Mouse (Mus musculus): Measurements from ENCODE around the gene Ifna15. TPM values are rescaled to one million over a fixed set of nuclear protein-coding genes. Genes with fewer than 3 reads are reported as not detected.

Gene Ifna15
- not detected for total RNA-seq (2023)

GRCm38 (mm10) chr4:88558145-88558544, at the start of gene Ifna15:
Gene Ifna15 (minus strand): TSS chr4:88558245.

GRCm38 (mm10) chr4:88603276-88603675, 45.2 kb upstream of the Ifna15 start, which contains the start of gene Ifna12:
Gene Ifna12 (minus strand): TSS chr4:88603376.

GRCm38 (mm10) chr4:88592285-88592684, 34.2 kb upstream of the Ifna15 start, which contains the start of gene Ifna9:
Gene Ifna9 (minus strand): TSS chr4:88592385.

DNA sequence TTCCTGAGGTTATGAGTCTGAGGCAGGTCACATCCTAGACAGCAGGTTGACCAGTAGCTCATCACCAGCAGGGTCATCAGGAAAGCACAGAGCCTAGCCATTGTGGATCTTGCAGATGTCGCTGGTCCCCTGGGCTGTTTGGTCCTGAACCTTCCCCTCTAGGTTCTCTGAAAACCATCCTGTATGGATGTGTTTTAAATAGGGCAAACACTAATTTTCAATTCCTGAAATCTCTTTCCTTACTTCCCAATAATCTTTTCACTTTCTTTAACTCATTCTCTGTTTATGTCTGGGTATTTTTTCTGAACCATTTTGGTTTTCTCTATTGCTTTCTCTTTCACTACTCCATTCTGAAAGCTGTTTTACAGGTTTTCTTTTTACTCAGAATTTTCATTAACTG, 13.7 kb upstream of the Ifna15 start, which contains the start of gene Ifna14:
Gene Ifna14, minus strand, starts transcription at position 101 of the 400 bp plus-strand sequence.

DNA sequence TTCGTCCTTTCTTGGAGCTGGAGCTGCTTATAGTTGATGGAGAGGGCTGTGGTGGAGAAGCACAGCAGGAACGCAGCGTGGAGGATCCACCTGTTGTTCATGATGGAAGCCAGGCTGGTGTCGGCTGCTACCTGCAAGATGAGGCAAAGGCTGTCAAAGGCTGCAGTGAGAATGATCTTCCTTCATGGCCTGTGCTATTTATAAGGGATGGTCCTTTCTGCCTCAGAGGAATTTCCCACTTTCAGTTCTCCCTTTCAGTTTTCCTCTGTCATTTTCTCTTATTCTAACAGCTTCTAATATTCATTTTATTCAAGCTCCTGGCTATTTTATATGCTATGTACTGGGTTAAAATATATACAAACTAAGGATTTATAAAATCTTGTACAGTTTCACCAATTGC, 35.4 kb downstream of the Ifna15 start, which contains the start of gene Ifnb1:
Gene Ifnb1, minus strand, starts transcription at position 101 of the 400 bp plus-strand sequence.

Other genes starting within 250 kb of the Ifna15 start
- 10 to 100 TPM; 80.1 to 87.5 TPM for gene Hacd4, start 119.3 kb downstream of the Ifna15 start, total RNA-seq (2023)
- not detected for gene Ifnb1, start 35.5 kb downstream of the Ifna15 start, total RNA-seq (2023)
- not detected for gene Ifna14, start 13.6 kb upstream of the Ifna15 start, total RNA-seq (2023)
- not detected for gene Ifna9, start 34.1 kb upstream of the Ifna15 start, total RNA-seq (2023)
- gene Ifna12, start 45.1 kb upstream of the Ifna15 start, total RNA-seq (2023) = not detected
- gene C87499, start 76.2 kb upstream of the Ifna15 start, total RNA-seq (2023) = not detected
- not detected for gene Ifna13, start 86.2 kb upstream of the Ifna15 start, total RNA-seq (2023)
- gene Ifna16, start 118.7 kb upstream of the Ifna15 start, total RNA-seq (2023) = not detected
- gene Ifna2, start 125.7 kb upstream of the Ifna15 start, total RNA-seq (2023) = not detected
- not detected for gene Ifnab, start 133.1 kb upstream of the Ifna15 start, total RNA-seq (2023)
- under 1 TPM in 1 of 2 experiments, not detected in 1; 0.40 TPM for gene Gm26566, start 163.6 kb upstream of the Ifna15 start, total RNA-seq (2023)
- gene Klhl9, start 164.2 kb upstream of the Ifna15 start, total RNA-seq (2023) = 10 to 100 TPM; 51.0 to 52.2 TPM
- not detected for gene Gm13271, start 196.6 kb upstream of the Ifna15 start, total RNA-seq (2023)
- gene Gm13283, start 201.9 kb upstream of the Ifna15 start, total RNA-seq (2023) = not detected
- not detected for gene Gm13290, start 215.6 kb upstream of the Ifna15 start, total RNA-seq (2023)
- gene Gm13289, start 218.7 kb upstream of the Ifna15 start, total RNA-seq (2023) = not detected
- gene Gm13272, start 221.6 kb upstream of the Ifna15 start, total RNA-seq (2023) = not detected
- gene Ifnz, start 223.9 kb upstream of the Ifna15 start, total RNA-seq (2023) = under 1 TPM in 1 of 2 experiments, not detected in 1; 0.70 TPM
- gene Gm13276, start 227.5 kb upstream of the Ifna15 start, total RNA-seq (2023) = not detected
- gene Gm13277, start 230.4 kb upstream of the Ifna15 start, total RNA-seq (2023) = not detected
- gene Gm13278, start 233.3 kb upstream of the Ifna15 start, total RNA-seq (2023) = not detected
- gene Gm13275, start 236.2 kb upstream of the Ifna15 start, total RNA-seq (2023) = not detected
- not detected for gene Gm13279, start 239.2 kb upstream of the Ifna15 start, total RNA-seq (2023)
- under 1 TPM in 1 of 2 experiments, not detected in 1; 0.29 TPM for gene Gm13285, start 241.4 kb upstream of the Ifna15 start, total RNA-seq (2023)
- gene Gm13287, start 245.0 kb upstream of the Ifna15 start, total RNA-seq (2023) = not detected
- not detected for gene Gm13288, start 247.3 kb upstream of the Ifna15 start, total RNA-seq (2023)

All from neutrophil, adult 83 days (primary cell).